Mouse (Mus musculus) heart, postnatal 10 days (tissue): ENCODE measurements around the gene Cd59a. TPM values are rescaled to one million over a fixed set of nuclear protein-coding genes. Genes with fewer than 3 reads are reported as not detected.

Experiments used
- DNase-seq, 2 experiments: peaks; one replicate each; pipeline ENCODE4 v3.0.0; 2021
- intact Hi-C: fragments of 180-260 bp; cut with DNase I; formaldehyde crosslinking; loops from one replicate; pipeline ENCODE4 v1.15.1; 2025
- total RNA-seq, 2 experiments: library from RNA; stranded (reverse); gene quantifications; 2 replicates each; pipeline ENCODE4 v1.2.3; 2021

Gene Cd59a
- total RNA-seq, 2 experiments from 2014 or later, result 33.9 to 35.6 TPM

GRCm38 (mm10) chr2:104133042-104133810 is 37.6 kb downstream of the Cd59a start:
- DNase-seq, result no peak
- intact Hi-C loops, result loop anchor here (5.0 to 10.0 kb wide), 2 partner anchors 454 to 542 kb away; no protein-coding TSS in a partner anchor

- intact Hi-C loops, result loop anchor here (1.0 to 10.0 kb wide), 3 partner anchors 288 to 540 kb away; no protein-coding TSS in a partner anchor
- DNase-seq, result peak; percentile 76 to 82
Measured at GRCm38 (mm10) chr2:104134150-104135056, 38.8 kb downstream of the Cd59a start.

- no peak for DNase-seq
- intact Hi-C loops, result loop anchor here (10.0 kb wide), 1 partner anchor 539 kb away; no protein-coding TSS in a partner anchor
Measured at GRCm38 (mm10) chr2:104135920-104136319, 40.3 kb downstream of the Cd59a start.

GRCm38 (mm10) chr2:104142140-104142539 is 46.5 kb downstream of the Cd59a start:
- no peak for DNase-seq
- intact Hi-C loops, result no loop called here

GRCm38 (mm10) chr2:104144004-104144403 is 48.4 kb downstream of the Cd59a start:
- no peak for DNase-seq
- intact Hi-C loops, result no loop called here

GRCm38 (mm10) chr2:104145983-104146382 is 50.4 kb downstream of the Cd59a start:
- intact Hi-C loops, result no loop called here
- DNase-seq, result peak in 1 of 2 experiments; percentile 36

GRCm38 (mm10) chr2:104147910-104148561 is 52.4 kb downstream of the Cd59a start:
- DNase-seq, result no peak
- intact Hi-C loops, result no loop called here

- intact Hi-C loops, result no loop called here
- DNase-seq, result no peak
Measured at GRCm38 (mm10) chr2:104150608-104151397, 55.2 kb downstream of the Cd59a start.

- no peak for DNase-seq
- intact Hi-C loops, result no loop called here
Measured at GRCm38 (mm10) chr2:104153345-104153744, 57.7 kb downstream of the Cd59a start.

GRCm38 (mm10) chr2:104153876-104154275 is 58.3 kb downstream of the Cd59a start:
- intact Hi-C loops, result no loop called here
- DNase-seq, result no peak

GRCm38 (mm10) chr2:104157831-104158230 is 62.2 kb downstream of the Cd59a start:
- DNase-seq, result no peak
- intact Hi-C loops, result no loop called here

- DNase-seq, result no peak
- intact Hi-C loops, result no loop called here
Measured at GRCm38 (mm10) chr2:104163418-104163817, 67.8 kb downstream of the Cd59a start.

- intact Hi-C loops, result no loop called here
Measured at GRCm38 (mm10) chr2:104163978-104164487, 68.4 kb downstream of the Cd59a start.

More at GRCm38 (mm10) chr2:104163978-104164487, 68.4 kb downstream of the Cd59a start:
- no peak for DNase-seq

Other genes starting within 250 kb of the Cd59a start
- 10 to 100 TPM; 20.8 to 25.1 TPM for gene Lmo2, start 137.8 kb upstream of the Cd59a start, total RNA-seq
- gene Fbxo3, start 68.1 kb upstream of the Cd59a start, total RNA-seq, result 10 to 100 TPM; 47.6 to 53.3 TPM
- not detected for gene 4931422A03Rik, start 67.4 kb upstream of the Cd59a start, total RNA-seq
- gene Gm10912, start 30.0 kb upstream of the Cd59a start, total RNA-seq, result under 1 TPM in 1 of 2 experiments, not detected in 1; 0.25 TPM
- not detected for gene Gm10799, start 27.3 kb upstream of the Cd59a start, total RNA-seq
- 1 to 10 TPM; 2.4 to 2.5 TPM for gene Cd59b, start 26.0 kb upstream of the Cd59a start, total RNA-seq
- under 1 TPM; 0.55 to 0.77 TPM for gene A930018P22Rik, start 27.0 kb downstream of the Cd59a start, total RNA-seq